ENCODE assay signal across 8 mouse cellular contexts in the genomic region with DNA sequence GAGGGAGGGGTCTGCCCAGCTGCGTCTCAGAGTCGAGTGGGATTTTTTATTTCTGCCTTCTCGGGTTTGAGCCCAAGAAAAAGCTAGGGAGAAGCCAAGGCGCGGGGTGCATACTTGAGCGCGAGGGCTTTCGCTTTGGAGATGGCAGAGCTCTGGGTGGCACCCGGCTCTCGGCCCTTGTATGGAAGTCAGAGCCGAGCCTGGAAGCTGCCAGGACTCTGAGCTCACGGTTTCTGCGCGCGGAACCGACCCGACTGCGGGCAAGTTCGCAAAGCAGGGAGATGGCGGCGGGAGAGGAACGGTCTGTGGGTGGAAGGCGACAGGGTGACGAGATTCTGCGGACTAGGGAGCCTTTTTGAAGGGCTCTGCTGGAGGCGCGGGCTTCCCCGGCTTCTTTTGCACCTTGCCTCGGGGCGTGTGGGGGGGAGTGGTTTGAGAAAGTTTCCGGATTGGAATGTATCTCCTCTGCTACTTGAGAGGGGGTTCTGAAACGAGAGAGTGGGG. TPM values are rescaled to one million over a fixed set of nuclear protein-coding genes. Genes with fewer than 3 reads are reported as not detected.
DNase-seq lines count a peak whose midpoint lies in the region; ATAC-seq lines count a peak whose summit lies in the region.

No protein-coding gene starts in this region.

- H3K4me1 ChIP-seq in embryonic facial prominence, embryonic 13.5 days: peaks cover 43% of the 10 kb centered on the region; the same call in 1 of the 2 replicates
- H3K4me1 ChIP-seq in hindbrain, embryonic 13.5 days (replicated peaks): peaks cover 64% of the 10 kb centered on the region
- H3K4me1 ChIP-seq in liver, embryonic 12.5 days: peaks cover 10% of the 10 kb centered on the region; the same call in 1 of the 2 replicates
- peaks cover 62% of the 10 kb centered on the region for H3K4me1 ChIP-seq in neural tube, embryonic 15.5 days

- no peak overlapping the region for H3K27ac ChIP-seq in embryonic facial prominence, embryonic 13.5 days
- peak overlapping the region; percentile 88; the same call in 1 of the 2 replicates for H3K27ac ChIP-seq in hindbrain, embryonic 13.5 days
- no peak overlapping the region for H3K27ac ChIP-seq in liver, embryonic 12.5 days
- H3K27ac ChIP-seq in neural tube, embryonic 15.5 days (replicated peaks): peak overlapping the region; percentile 91

- peak overlapping the region; percentile 73 for H3K4me3 ChIP-seq in embryonic facial prominence, embryonic 13.5 days
- peak overlapping the region; percentile 74 for H3K4me3 ChIP-seq in hindbrain, embryonic 13.5 days
- H3K4me3 ChIP-seq in liver, embryonic 12.5 days: peak overlapping the region; percentile 53
- peak overlapping the region; percentile 86 for H3K4me3 ChIP-seq in neural tube, embryonic 15.5 days (replicated peaks)

- peak overlapping the region; percentile 61 for H3K9ac ChIP-seq in embryonic facial prominence, embryonic 13.5 days
- H3K9ac ChIP-seq in hindbrain, embryonic 13.5 days: peak overlapping the region; percentile 85
- H3K9ac ChIP-seq in liver, embryonic 12.5 days: no peak overlapping the region
- H3K9ac ChIP-seq in neural tube, embryonic 15.5 days (replicated peaks): peak overlapping the region; percentile 75

- no peaks in the 10 kb centered on the region for H3K36me3 ChIP-seq in embryonic facial prominence, embryonic 13.5 days
- no peaks in the 10 kb centered on the region for H3K36me3 ChIP-seq in hindbrain, embryonic 13.5 days
- no peaks in the 10 kb centered on the region for H3K36me3 ChIP-seq in liver, embryonic 12.5 days
- no peaks in the 10 kb centered on the region for H3K36me3 ChIP-seq in neural tube, embryonic 15.5 days

- H3K9me3 ChIP-seq in embryonic facial prominence, embryonic 13.5 days: no peaks in the 10 kb centered on the region
- H3K9me3 ChIP-seq in hindbrain, embryonic 13.5 days: no peaks in the 10 kb centered on the region
- no peaks in the 10 kb centered on the region for H3K9me3 ChIP-seq in liver, embryonic 12.5 days (replicated peaks)
- no peaks in the 10 kb centered on the region for H3K9me3 ChIP-seq in neural tube, embryonic 15.5 days (replicated peaks)

- DNase-seq in CD4-positive, CD25-positive, alpha-beta regulatory T cell, adult 2 months (ENCODE audit: low read depth, low spot score): peak; percentile 34
- peak; percentile 64 for DNase-seq in Muller cell, postnatal 12 days (ENCODE audit: inconsistent ontology term)
- DNase-seq in left cerebral cortex, adult 18-20 months (ENCODE audit: low spot score in 2 of 2): no peak
- DNase-seq in left cerebral cortex, adult 11 months (ENCODE audit: low spot score): no peak

- peaks cover 51% of the 10 kb centered on the region for H3K27me3 ChIP-seq in embryonic facial prominence, embryonic 13.5 days
- H3K27me3 ChIP-seq in hindbrain, embryonic 13.5 days: peaks cover 36% of the 10 kb centered on the region
- peaks cover 78% of the 10 kb centered on the region for H3K27me3 ChIP-seq in liver, embryonic 12.5 days (replicated peaks)
- H3K27me3 ChIP-seq in neural tube, embryonic 15.5 days (replicated peaks): peaks cover 14% of the 10 kb centered on the region; the same call in 1 of the 2 replicates

- ATAC-seq in embryonic facial prominence, embryonic 13.5 days (ENCODE audit: insufficient number of reproducible peaks, insufficient read depth, low FRiP score, low TSS enrichment, low read depth): no peak
- ATAC-seq in hindbrain, embryonic 13.5 days (ENCODE audit: low FRiP score): no peak
- ATAC-seq in liver, embryonic 12.5 days: no peak
- ATAC-seq in neural tube, embryonic 15.5 days (ENCODE audit: low FRiP score): no peak

- under 1% methylated on average over 32 of the region's 32 CpGs for WGBS in embryonic facial prominence, embryonic 13.5 days
- under 1% methylated on average over 32 of the region's 32 CpGs for WGBS in hindbrain, embryonic 13.5 days
- WGBS in liver, embryonic 12.5 days (ENCODE audit: insufficient replicate concordance): under 1% methylated on average over 32 of the region's 32 CpGs
- WGBS in neural tube, embryonic 15.5 days: under 1% methylated on average over 32 of the region's 32 CpGs

- peak overlapping the region; percentile 88 for H3K4me2 ChIP-seq in embryonic facial prominence, embryonic 13.5 days
- peak overlapping the region; percentile 94 for H3K4me2 ChIP-seq in hindbrain, embryonic 13.5 days
- H3K4me2 ChIP-seq in liver, embryonic 12.5 days: peak overlapping the region; percentile 68
- H3K4me2 ChIP-seq in neural tube, embryonic 15.5 days: peak overlapping the region; percentile 92

RNA-seq across cellular contexts. Expression of a gene that starts 1.2 kb away (rescaled TPM):
- 3.0 and 4.4 TPM in 2 replicates for polyA plus RNA-seq in embryonic facial prominence, embryonic 13.5 days (2015; fragmentation: Nextera tagmentation; extraction: Ambion mirVana)
- 14.7 and 15.6 TPM in 2 replicates for polyA plus RNA-seq in hindbrain, embryonic 13.5 days (2015; fragmentation: Nextera tagmentation; extraction: Ambion mirVana)
- polyA plus RNA-seq in liver, embryonic 12.5 days (2016; fragmentation: Nextera tagmentation; extraction: Ambion mirVana): 0.15 and 0.20 TPM in 2 replicates
- polyA plus RNA-seq in neural tube, embryonic 15.5 days (2015; fragmentation: Nextera tagmentation; extraction: Ambion mirVana): 19.0 and 23.2 TPM in 2 replicates
- 10 to 100 TPM; 64.8 to 67.9 TPM for total RNA-seq in left cerebral cortex, adult 18-20 months (2021)

Comparison
In these comparisons a context has a peak if more than half of its experiments do, and no peak if none do; other contexts are left out.
1. DNase-seq: peak in CD4-positive, CD25-positive, alpha-beta regulatory T cell, adult 2 months (single experiment) and Muller cell, postnatal 12 days (single experiment); none in left cerebral cortex, adult 18-20 months (0 of 2) and left cerebral cortex, adult 11 months (single experiment).
2. H3K27ac ChIP-seq: peak in hindbrain, embryonic 13.5 days (single experiment) and neural tube, embryonic 15.5 days (single experiment); none in embryonic facial prominence, embryonic 13.5 days (single experiment) and liver, embryonic 12.5 days (single experiment).
3. Peak in every context shown above with its lines, with median percentiles within 50 percentile points of each other: H3K4me2 ChIP-seq and H3K4me3 ChIP-seq.